16 mouse cellular contexts compared by ENCODE assay signal in the genomic region with DNA sequence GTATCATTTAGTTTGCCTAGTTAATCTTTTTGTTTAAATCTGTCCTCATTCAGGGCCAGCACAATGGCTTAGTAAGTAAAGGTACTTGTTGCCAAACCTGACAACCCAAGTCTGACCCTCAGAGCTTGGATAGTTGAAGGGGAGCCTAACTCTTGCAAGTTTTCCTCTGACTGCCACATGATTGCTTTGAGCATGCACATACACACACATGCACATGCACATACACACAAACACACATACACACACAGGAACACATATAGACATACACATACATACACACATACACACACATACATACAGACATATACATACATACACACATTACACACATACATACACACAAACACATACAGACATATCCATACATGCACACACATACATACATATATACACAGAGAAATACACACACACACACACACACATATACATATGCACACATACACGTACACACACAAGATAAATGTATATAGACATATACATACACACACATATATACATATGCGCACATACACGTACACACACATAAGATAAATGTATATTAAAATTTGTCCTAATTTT.
"Had no signal": no experiment of that assay in that cellular context is flagged by ENCODE, and none has a peak within 500 bp of the region (broad histone marks: within the 10 kb centered on the region; RNA-seq: fewer than 3 reads in every experiment).

No protein-coding gene starts in this region.

- H3K27me3 ChIP-seq: neural tube, embryonic 13.5 days; neural tube, embryonic 15.5 days; stomach, embryonic 15.5 days had no signal

- H3K4me3 ChIP-seq: neural tube, embryonic 13.5 days; neural tube, embryonic 15.5 days; stomach, embryonic 15.5 days had no signal

- DNase-seq: retina, postnatal 1 day; right cerebral cortex, adult 18-20 months; right cerebral cortex, postnatal 14 days; right cerebral cortex, postnatal 25 days; right cerebral cortex, postnatal 4 days; spleen, adult 18-20 months; thymus, adult 18-20 months; thymus, adult 2 months; thymus, postnatal 14 days; thymus, postnatal 25 days; thymus, postnatal 36 days; thymus, postnatal 4 days had no signal

- H3K9ac ChIP-seq: neural tube, embryonic 13.5 days; neural tube, embryonic 15.5 days; stomach, embryonic 15.5 days had no signal

- H3K4me2 ChIP-seq: neural tube, embryonic 13.5 days; neural tube, embryonic 15.5 days; stomach, embryonic 15.5 days had no signal

- H3K27ac ChIP-seq: neural tube, embryonic 13.5 days; neural tube, embryonic 15.5 days; stomach, embryonic 15.5 days; stomach, postnatal 0 days had no signal

- H3K4me1 ChIP-seq: neural tube, embryonic 13.5 days; neural tube, embryonic 15.5 days; stomach, embryonic 15.5 days had no signal

- H3K9me3 ChIP-seq: neural tube, embryonic 13.5 days; neural tube, embryonic 15.5 days; stomach, embryonic 15.5 days had no signal

- H3K36me3 ChIP-seq: neural tube, embryonic 13.5 days; neural tube, embryonic 15.5 days; stomach, embryonic 15.5 days had no signal
